Mouse (Mus musculus): Measurements from ENCODE around the gene Daam2. TPM values are rescaled to one million over a fixed set of nuclear protein-coding genes. Genes with fewer than 3 reads are reported as not detected.

The Daam2 gene
- polyA plus RNA-seq, 1 experiment from 2014 or later: 3.9 TPM

DNA sequence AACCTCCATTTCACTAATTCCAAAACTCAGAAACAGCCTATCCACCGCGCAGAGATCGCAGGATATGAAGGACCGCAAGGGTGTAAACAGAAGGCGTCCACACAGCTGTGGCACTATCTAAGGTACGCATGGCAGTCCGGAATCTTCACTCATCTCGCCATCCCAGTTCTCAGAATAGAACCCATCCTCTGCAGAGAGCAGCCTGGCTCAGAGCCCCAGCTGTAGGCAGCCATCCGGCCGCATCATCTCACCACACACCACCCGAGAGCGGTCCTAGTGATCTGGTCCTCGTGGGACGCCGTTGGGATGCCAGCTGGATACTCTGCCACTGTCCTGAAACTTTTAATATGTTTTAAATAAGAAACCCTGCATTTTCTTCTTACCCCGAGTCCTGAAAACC is 54.7 kb downstream of the Daam2 start:
- 92% methylated on average over 16 of the region's 16 CpGs for WGBS
- ATAC-seq: no peak
- H3K4me1 ChIP-seq (replicated peaks): no peaks in the 10 kb centered on the region
- H3K27me3 ChIP-seq (replicated peaks): no peaks in the 10 kb centered on the region
- no peaks in the 10 kb centered on the region for H3K9me3 ChIP-seq
- no peak overlapping the region for H3K27ac ChIP-seq
- no peak overlapping the region for H3K4me3 ChIP-seq (replicated peaks)
- no peak overlapping the region for H3K9ac ChIP-seq
- no peak overlapping the region for H3K4me2 ChIP-seq (replicated peaks)
- H3K36me3 ChIP-seq: no peaks in the 10 kb centered on the region

DNA sequence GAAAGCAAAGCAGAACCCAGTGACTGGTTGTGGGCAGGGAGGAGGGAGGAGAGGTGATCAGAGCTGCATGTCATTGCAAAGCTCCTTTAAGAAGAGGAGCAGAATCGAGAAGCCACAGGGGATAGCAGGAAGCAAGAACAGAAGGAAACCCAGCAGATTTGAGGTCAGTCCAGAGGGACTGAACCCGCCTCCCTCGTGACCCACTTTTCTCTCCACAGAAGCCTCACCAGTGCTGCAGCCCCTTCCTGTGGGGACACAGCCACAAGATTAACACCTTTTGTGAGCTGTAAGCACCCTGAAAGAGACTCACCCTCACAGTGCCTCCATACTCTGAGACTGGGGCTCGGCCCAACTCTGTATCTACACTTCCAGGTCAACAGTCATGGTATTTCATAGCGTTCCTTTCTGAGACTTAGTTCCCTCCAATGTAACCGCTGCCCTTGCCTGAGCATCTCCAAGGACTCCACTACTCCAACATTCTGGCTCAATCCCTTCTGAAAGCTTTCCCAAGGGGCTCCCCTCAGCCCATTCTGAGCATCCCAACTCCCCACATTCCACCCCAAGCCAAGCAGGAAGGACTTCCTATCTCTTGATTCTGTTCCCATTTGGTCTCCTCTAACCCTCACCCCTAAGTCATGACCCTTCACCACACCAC is 60.8 kb downstream of the Daam2 start:
- H3K9ac ChIP-seq: no peak overlapping the region
- no peak for ATAC-seq
- no peaks in the 10 kb centered on the region for H3K36me3 ChIP-seq
- no peaks in the 10 kb centered on the region for H3K9me3 ChIP-seq
- H3K27me3 ChIP-seq (replicated peaks): no peaks in the 10 kb centered on the region
- no peak overlapping the region for H3K4me3 ChIP-seq (replicated peaks)
- H3K27ac ChIP-seq: no peak overlapping the region
- H3K4me1 ChIP-seq (replicated peaks): no peaks in the 10 kb centered on the region
- no peak overlapping the region for H3K4me2 ChIP-seq (replicated peaks)
- 80% methylated on average over 6 of the region's 6 CpGs for WGBS

DNA sequence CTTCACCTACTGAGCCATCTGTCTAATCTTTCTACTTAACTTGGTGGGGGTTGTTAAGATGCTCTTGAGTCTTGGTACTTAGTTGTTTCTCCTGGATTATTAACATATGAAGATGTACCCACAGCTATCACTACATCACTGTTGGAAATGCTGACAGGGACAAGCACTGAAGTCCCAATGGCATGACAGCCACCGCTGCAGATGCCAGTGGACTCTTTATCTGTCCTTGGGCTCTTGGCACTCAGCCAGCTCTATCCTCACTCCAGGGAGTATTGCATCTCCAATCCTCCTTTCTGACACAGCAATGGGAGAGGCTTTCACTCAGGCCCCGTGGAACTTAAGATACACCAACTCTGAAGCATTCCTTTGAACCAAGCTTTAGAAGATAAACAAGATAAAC is 63.9 kb downstream of the Daam2 start:
- no peak overlapping the region for H3K4me2 ChIP-seq (replicated peaks)
- H3K4me3 ChIP-seq (replicated peaks): no peak overlapping the region
- 43% methylated on average over 2 of the region's 2 CpGs for WGBS
- no peaks in the 10 kb centered on the region for H3K27me3 ChIP-seq (replicated peaks)
- no peaks in the 10 kb centered on the region for H3K9me3 ChIP-seq
- no peaks in the 10 kb centered on the region for H3K36me3 ChIP-seq
- no peak overlapping the region for H3K9ac ChIP-seq
- no peaks in the 10 kb centered on the region for H3K4me1 ChIP-seq (replicated peaks)
- no peak for ATAC-seq
- H3K27ac ChIP-seq: no peak overlapping the region

DNA sequence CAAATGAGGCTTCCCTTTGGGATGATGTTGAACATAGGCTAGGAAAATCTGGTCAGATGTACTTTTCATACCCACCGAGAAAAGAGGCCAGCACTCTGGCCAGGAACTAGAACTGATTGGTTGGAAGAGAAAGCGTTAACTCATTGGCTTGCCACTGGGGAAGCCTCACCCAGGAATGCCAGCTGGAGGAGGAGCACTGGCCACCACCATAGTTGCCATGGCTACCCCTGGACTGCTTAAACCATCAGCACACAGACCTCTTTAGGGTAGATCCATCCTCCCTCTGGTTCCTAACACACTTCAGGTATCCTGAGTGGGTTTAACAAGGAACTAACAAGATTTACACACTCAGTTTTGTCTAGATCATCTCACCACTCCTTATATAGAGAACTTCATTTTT is 64.5 kb downstream of the Daam2 start:
- H3K27ac ChIP-seq: no peak overlapping the region

DNA sequence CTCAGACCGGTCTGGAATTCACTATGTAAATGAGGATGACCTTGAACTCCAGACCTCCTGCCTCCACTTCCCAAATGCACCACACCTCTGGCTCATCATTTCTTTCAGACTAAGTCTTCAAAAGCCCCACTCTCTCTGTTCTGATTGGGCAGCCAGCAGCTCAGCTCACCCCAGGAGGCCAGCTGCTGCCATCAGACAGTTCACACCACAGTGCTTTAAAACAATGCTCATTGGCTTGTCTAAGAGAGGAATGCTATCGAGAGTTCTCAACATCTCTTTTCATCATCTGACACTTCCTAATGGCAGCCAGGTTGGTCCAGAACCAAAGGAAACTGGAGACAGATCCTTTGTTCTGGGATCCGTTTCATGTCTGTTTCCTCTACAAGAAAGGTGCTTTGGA is 66.0 kb downstream of the Daam2 start:
- no peak overlapping the region for H3K4me2 ChIP-seq (replicated peaks)
- no peaks in the 10 kb centered on the region for H3K27me3 ChIP-seq (replicated peaks)
- no peak for ATAC-seq
- H3K27ac ChIP-seq: no peak overlapping the region
- H3K9ac ChIP-seq: no peak overlapping the region
- no peak overlapping the region for H3K4me3 ChIP-seq (replicated peaks)
- WGBS: 69% methylated on average over 3 of the region's 3 CpGs
- H3K4me1 ChIP-seq (replicated peaks): no peaks in the 10 kb centered on the region
- H3K36me3 ChIP-seq: no peaks in the 10 kb centered on the region
- H3K9me3 ChIP-seq: no peaks in the 10 kb centered on the region

More for the DNA sequence above, 64.5 kb downstream of the Daam2 start:
- no peaks in the 10 kb centered on the region for H3K27me3 ChIP-seq (replicated peaks)
- H3K36me3 ChIP-seq: no peaks in the 10 kb centered on the region
- H3K9me3 ChIP-seq: no peaks in the 10 kb centered on the region
- ATAC-seq: no peak
- H3K4me3 ChIP-seq (replicated peaks): no peak overlapping the region
- no peak overlapping the region for H3K4me2 ChIP-seq (replicated peaks)
- no peaks in the 10 kb centered on the region for H3K4me1 ChIP-seq (replicated peaks)
- WGBS: 90% methylated on average over 2 of the region's 2 CpGs
- H3K9ac ChIP-seq: no peak overlapping the region

DNA sequence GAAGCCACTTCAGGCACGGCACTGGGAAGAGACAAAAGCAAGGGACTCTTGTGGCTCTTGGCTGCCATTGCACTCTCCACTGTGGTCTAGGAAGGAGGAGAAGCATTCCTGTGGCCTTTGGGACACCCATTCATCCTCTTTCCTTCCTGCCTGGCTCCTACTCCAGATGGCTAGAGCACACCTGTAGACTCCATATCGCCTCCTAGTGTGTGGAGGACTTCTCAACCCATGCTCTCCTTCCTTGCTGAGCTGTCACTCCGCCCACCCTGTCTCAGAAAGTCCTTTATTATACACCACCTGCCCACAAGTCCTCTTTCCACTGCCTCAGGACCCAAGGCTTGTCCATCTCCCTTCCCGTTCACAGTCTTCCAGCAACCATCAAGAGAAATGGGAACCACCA is 70.9 kb downstream of the Daam2 start:
- no peak for ATAC-seq
- WGBS: 92% methylated on average over 4 of the region's 4 CpGs

DNA sequence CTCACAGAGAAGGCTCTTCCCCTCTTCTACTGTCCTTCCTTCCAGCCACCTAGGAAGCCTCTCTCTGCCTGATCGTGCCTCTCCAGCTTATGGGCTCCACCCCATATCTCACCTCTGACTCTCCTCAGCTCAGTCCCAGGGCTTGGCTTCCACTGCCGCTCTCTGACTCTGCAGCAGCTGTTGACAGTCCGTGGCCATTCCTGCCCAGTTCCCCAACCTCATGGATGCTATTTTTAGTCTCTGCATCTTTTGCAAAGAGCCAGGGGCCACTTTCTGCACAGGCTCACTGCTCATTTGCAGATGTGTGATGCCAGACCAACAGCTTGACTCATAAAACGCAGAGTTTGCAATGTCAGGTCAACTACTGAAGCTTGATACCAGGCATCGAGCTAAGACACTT is 75.0 kb downstream of the Daam2 start:
- Histone ChIP-seq H3K36me3 (no peaks in the 10 kb centered on the region), H3K9me3 (no peaks in the 10 kb centered on the region), H3K9ac (no peak overlapping the region), H3K27me3 (replicated peaks) (no peaks in the 10 kb centered on the region), H3K4me2 (replicated peaks) (no peak overlapping the region), H3K4me1 (replicated peaks) (no peaks in the 10 kb centered on the region), H3K27ac (no peak overlapping the region), H3K4me3 (replicated peaks) (no peak overlapping the region)
- ATAC-seq: no peak
- 59% methylated on average over 5 of the region's 5 CpGs for WGBS

More for the DNA sequence above, 70.9 kb downstream of the Daam2 start:
- H3K4me2 ChIP-seq (replicated peaks): no peak overlapping the region
- no peak overlapping the region for H3K27ac ChIP-seq
- no peak overlapping the region for H3K4me3 ChIP-seq (replicated peaks)
- no peaks in the 10 kb centered on the region for H3K4me1 ChIP-seq (replicated peaks)
- no peaks in the 10 kb centered on the region for H3K9me3 ChIP-seq
- no peak overlapping the region for H3K9ac ChIP-seq
- H3K36me3 ChIP-seq: no peaks in the 10 kb centered on the region
- no peaks in the 10 kb centered on the region for H3K27me3 ChIP-seq (replicated peaks)

DNA sequence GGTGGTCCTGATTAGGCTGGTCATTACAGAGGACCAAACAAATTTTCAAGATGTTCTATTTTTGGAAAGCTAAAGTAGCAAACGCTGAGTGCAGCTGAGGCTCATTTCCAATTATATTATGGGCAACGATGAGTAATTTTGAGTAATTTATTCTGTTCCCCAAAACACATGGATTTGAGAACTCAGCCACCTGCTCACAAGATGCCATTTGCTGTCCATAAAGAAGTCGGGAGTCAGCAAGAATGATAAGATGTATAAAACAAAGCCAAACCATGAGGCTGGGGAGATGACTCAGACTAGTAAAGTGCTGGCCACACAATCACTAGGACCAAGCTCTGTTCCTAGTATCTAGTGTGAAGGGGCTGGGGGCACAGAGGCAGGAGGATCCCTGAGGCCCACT is 79.7 kb downstream of the Daam2 start:
- no peaks in the 10 kb centered on the region for H3K4me1 ChIP-seq (replicated peaks)
- H3K27me3 ChIP-seq (replicated peaks): no peaks in the 10 kb centered on the region
- ATAC-seq: no peak
- no peaks in the 10 kb centered on the region for H3K9me3 ChIP-seq
- no peak overlapping the region for H3K9ac ChIP-seq
- H3K4me3 ChIP-seq (replicated peaks): no peak overlapping the region
- H3K27ac ChIP-seq: no peak overlapping the region
- WGBS: 72% methylated on average over 3 of the region's 3 CpGs
- H3K4me2 ChIP-seq (replicated peaks): no peak overlapping the region
- H3K36me3 ChIP-seq: no peaks in the 10 kb centered on the region

DNA sequence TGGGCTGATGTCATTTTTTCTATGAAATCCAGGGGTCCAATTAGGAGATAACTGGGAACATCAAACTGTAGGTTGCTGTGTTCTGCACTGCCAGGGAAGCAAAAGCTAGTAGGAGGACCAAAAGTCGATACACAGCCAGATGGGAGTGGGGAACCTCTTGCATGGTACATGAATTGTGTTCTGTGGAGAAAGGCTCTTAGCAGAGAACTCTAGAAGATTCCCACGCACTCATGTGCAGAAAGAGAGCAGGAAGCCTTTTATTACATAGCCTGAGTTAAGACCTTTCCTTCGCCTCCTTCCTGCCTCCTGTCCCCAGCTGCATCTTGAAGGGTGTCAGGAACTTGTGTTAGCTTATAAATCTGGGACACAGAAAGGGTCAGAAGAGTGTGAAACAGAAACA is 82.3 kb downstream of the Daam2 start:
- H3K9ac ChIP-seq: no peak overlapping the region
- H3K4me2 ChIP-seq (replicated peaks): no peak overlapping the region
- no peaks in the 10 kb centered on the region for H3K27me3 ChIP-seq (replicated peaks)
- no peak overlapping the region for H3K4me3 ChIP-seq (replicated peaks)
- H3K36me3 ChIP-seq: no peaks in the 10 kb centered on the region
- WGBS: 68% methylated on average over 3 of the region's 3 CpGs
- H3K9me3 ChIP-seq: no peaks in the 10 kb centered on the region
- H3K4me1 ChIP-seq (replicated peaks): no peaks in the 10 kb centered on the region
- H3K27ac ChIP-seq: no peak overlapping the region
- ATAC-seq: no peak

DNA sequence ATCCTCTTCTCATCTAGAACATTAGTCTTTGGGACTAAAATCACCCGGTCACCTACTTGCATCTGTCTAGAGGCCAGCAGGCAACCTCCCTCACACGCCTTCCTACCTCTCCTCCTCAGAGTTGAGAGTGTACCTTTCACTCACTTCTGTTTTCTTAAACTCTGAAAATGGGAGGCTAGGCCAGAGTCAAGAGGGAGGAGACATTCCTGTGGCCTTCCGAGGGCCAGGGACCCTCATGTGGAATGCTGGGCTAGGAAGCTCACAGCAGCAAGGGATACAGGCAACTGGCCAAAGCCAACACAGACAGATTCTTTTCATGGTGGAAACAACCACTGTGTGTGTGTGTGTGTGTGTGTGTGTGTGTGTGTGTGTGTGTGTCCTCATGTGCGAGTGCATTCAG is 86.8 kb downstream of the Daam2 start:
- no peaks in the 10 kb centered on the region for H3K9me3 ChIP-seq
- WGBS: 81% methylated on average over 4 of the region's 4 CpGs
- H3K4me3 ChIP-seq (replicated peaks): no peak overlapping the region
- H3K4me1 ChIP-seq (replicated peaks): no peaks in the 10 kb centered on the region
- no peaks in the 10 kb centered on the region for H3K36me3 ChIP-seq
- H3K4me2 ChIP-seq (replicated peaks): no peak overlapping the region
- H3K27ac ChIP-seq: no peak overlapping the region
- ATAC-seq: no peak
- no peaks in the 10 kb centered on the region for H3K27me3 ChIP-seq (replicated peaks)
- no peak overlapping the region for H3K9ac ChIP-seq

DNA sequence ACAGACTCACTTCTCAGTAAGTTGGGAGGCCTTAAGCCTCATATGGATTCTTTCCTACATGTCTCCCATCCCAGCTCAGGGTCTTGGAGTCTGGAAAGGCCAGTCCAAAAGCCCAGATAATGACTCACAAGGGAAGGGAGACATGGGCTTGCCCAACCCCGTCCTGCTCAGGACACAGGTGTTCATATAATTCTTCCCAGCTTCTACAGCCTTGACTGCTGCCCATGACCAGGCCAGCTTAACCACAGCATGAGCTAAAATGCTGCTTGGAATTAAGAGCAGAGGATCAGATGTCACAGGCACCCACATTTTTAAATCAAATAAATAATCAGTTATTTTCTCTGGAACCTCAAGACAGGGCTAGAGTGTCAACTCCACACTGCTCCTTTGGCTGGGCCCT is 89.0 kb downstream of the Daam2 start:
- WGBS: 97% methylated on average over 1 of the region's 1 CpGs
- Histone ChIP-seq H3K9ac (no peak overlapping the region), H3K4me3 (replicated peaks) (no peak overlapping the region), H3K9me3 (no peaks in the 10 kb centered on the region), H3K4me2 (replicated peaks) (no peak overlapping the region), H3K27ac (no peak overlapping the region), H3K4me1 (replicated peaks) (no peaks in the 10 kb centered on the region), H3K36me3 (no peaks in the 10 kb centered on the region), H3K27me3 (replicated peaks) (no peaks in the 10 kb centered on the region)
- no peak for ATAC-seq

DNA sequence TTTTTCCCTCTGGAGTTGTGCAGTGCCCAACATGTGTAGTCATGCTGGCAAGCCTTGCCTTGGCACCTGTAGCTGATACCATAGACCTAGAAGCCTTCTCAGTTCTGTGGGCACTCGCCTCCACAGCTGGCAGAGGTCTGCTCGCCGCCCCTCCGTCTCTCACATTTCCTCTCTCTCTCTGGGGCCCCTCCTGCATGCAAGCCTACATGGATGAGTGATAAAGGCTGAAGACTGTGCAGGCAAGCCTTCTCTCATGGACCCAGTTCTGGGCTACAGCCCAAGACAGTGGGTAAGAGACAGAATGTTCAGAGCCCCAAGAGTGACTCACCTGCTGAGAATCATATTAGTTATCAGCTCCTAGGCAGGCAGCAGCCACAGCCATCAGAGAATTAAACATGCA is 90.1 kb downstream of the Daam2 start:
- 82% methylated on average over 4 of the region's 4 CpGs for WGBS
- Histone ChIP-seq H3K9me3 (no peaks in the 10 kb centered on the region), H3K27me3 (replicated peaks) (no peaks in the 10 kb centered on the region), H3K36me3 (no peaks in the 10 kb centered on the region), H3K4me1 (replicated peaks) (no peaks in the 10 kb centered on the region), H3K27ac (no peak overlapping the region), H3K9ac (no peak overlapping the region), H3K4me2 (replicated peaks) (no peak overlapping the region), H3K4me3 (replicated peaks) (no peak overlapping the region)
- no peak for ATAC-seq

DNA sequence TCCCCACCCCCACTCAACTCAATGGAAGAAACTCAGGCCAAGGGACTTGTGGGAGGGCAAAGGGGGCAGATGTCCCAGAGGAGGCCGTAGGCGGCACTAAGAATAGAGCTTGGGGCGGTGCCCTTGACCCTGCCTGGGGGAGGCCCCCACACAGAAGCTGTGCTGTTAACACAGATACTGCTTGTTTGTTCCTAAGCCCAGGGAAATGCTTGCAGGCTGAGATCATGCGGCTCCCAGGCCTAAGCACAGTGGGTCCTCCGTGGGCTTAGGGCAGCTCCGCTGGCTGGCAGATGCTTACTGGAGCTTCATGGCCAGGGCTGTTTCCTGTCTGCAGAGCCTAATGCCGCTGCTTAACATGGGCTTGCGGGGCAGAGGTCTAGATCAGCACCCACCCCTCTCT is 91.5 kb downstream of the Daam2 start:
- Histone ChIP-seq H3K4me2 (replicated peaks) (no peak overlapping the region), H3K4me3 (replicated peaks) (no peak overlapping the region), H3K27me3 (replicated peaks) (no peaks in the 10 kb centered on the region), H3K36me3 (no peaks in the 10 kb centered on the region), H3K4me1 (replicated peaks) (no peaks in the 10 kb centered on the region), H3K9ac (no peak overlapping the region), H3K27ac (no peak overlapping the region), H3K9me3 (no peaks in the 10 kb centered on the region)
- ATAC-seq: peak; percentile 39
- WGBS: 57% methylated on average over 8 of the region's 8 CpGs
